Mouse (Mus musculus): ENCODE data around the gene 2310022B05Rik.

Gene 2310022B05Rik

GRCm38 (mm10) chr8:124661781-124662180, 1.4 kb downstream of the 2310022B05Rik start:
- no peak for DNase-seq (ENCODE audit: low spot score)

- DNase-seq (ENCODE audit: low spot score), result peak; percentile 69
These were observed 4.8 kb downstream of the 2310022B05Rik start for GRCm38 (mm10) chr8:124658415-124658814.

GRCm38 (mm10) chr8:124657961-124658360, 5.2 kb downstream of the 2310022B05Rik start:
- DNase-seq (ENCODE audit: low spot score), result no peak

- DNase-seq (ENCODE audit: low spot score), result no peak
These were observed 9.3 kb downstream of the 2310022B05Rik start for GRCm38 (mm10) chr8:124653568-124654475.

- no peak for DNase-seq (ENCODE audit: low spot score)
These were observed 10.6 kb downstream of the 2310022B05Rik start for GRCm38 (mm10) chr8:124652546-124652945.

- no peak for DNase-seq (ENCODE audit: low spot score)
These were observed 11.4 kb downstream of the 2310022B05Rik start for GRCm38 (mm10) chr8:124651776-124652175.

GRCm38 (mm10) chr8:124648311-124648710, 14.9 kb downstream of the 2310022B05Rik start:
- DNase-seq (ENCODE audit: low spot score), result no peak

- DNase-seq (ENCODE audit: low spot score), result peak; percentile 14
These were observed 19.4 kb downstream of the 2310022B05Rik start for GRCm38 (mm10) chr8:124643540-124644339.

GRCm38 (mm10) chr8:124641599-124641998, 21.6 kb downstream of the 2310022B05Rik start:
- DNase-seq (ENCODE audit: low spot score), result no peak

GRCm38 (mm10) chr8:124635247-124635502, 28.0 kb downstream of the 2310022B05Rik start:
- no peak for DNase-seq (ENCODE audit: low spot score)

- DNase-seq (ENCODE audit: low spot score), result no peak
These were observed 28.5 kb downstream of the 2310022B05Rik start for GRCm38 (mm10) chr8:124634411-124635246.

GRCm38 (mm10) chr8:124633001-124633703, 30.0 kb downstream of the 2310022B05Rik start:
- DNase-seq (ENCODE audit: low spot score), result peak; percentile 62

- DNase-seq (ENCODE audit: low spot score), result no peak
These were observed 31.2 kb downstream of the 2310022B05Rik start for GRCm38 (mm10) chr8:124631966-124632365.

GRCm38 (mm10) chr8:124630891-124631290, 32.3 kb downstream of the 2310022B05Rik start:
- DNase-seq (ENCODE audit: low spot score), result no peak

GRCm38 (mm10) chr8:124630489-124630888, 32.7 kb downstream of the 2310022B05Rik start:
- no peak for DNase-seq (ENCODE audit: low spot score)

GRCm38 (mm10) chr8:124626251-124626650, 36.9 kb downstream of the 2310022B05Rik start:
- no peak for DNase-seq (ENCODE audit: low spot score)

GRCm38 (mm10) chr8:124621255-124621654, 41.9 kb downstream of the 2310022B05Rik start:
- DNase-seq (ENCODE audit: low spot score), result no peak

- DNase-seq (ENCODE audit: low spot score), result no peak
These were observed 44.9 kb downstream of the 2310022B05Rik start for GRCm38 (mm10) chr8:124618252-124618651.

GRCm38 (mm10) chr8:124617266-124617869, 45.8 kb downstream of the 2310022B05Rik start:
- DNase-seq (ENCODE audit: low spot score), result peak; percentile 75

- no peak for DNase-seq (ENCODE audit: low spot score)
These were observed 48.8 kb downstream of the 2310022B05Rik start for GRCm38 (mm10) chr8:124614325-124614724.

- no peak for DNase-seq (ENCODE audit: low spot score)
These were observed 54.2 kb downstream of the 2310022B05Rik start for GRCm38 (mm10) chr8:124608972-124609353.
